Mouse (Mus musculus) gastrocnemius, adult 2 months (tissue): ENCODE measurements around the gene Gps1. TPM values are rescaled to one million over a fixed set of nuclear protein-coding genes. Genes with fewer than 3 reads are reported as not detected.
A peak's percentile ranks its signal among the peaks of the same experiment; 100 is the strongest.

Experiments used
- DNase-seq: peaks from one replicate; pipeline ENCODE4 v3.0.0; 2022
- H3K27ac ChIP-seq: fragments of 200-600 bp; 2 replicates; pipeline ENCODE4 v1.8.1; 2022; ENCODE audit warnings: mild to moderate bottlenecking
- H3K4me3 ChIP-seq: fragments of 200-600 bp; 2 replicates; pipeline ENCODE4 v1.8.1; 2022; ENCODE audit warnings: mild to moderate bottlenecking, moderate library complexity
- CTCF ChIP-seq: fragments of 200-600 bp; IDR thresholded peaks from 2 replicates; pipeline ENCODE4 v1.8.1; 2022; ENCODE audit warnings: antibody characterized with exemption, mild to moderate bottlenecking, moderate library complexity
- intact Hi-C: fragments of 180-260 bp; cut with DNase I; formaldehyde crosslinking; loops from one replicate; pipeline ENCODE4 v1.15.1; 2025
- total RNA-seq, 2 experiments: library from RNA; stranded (reverse); gene quantifications; 2 replicates each; pipeline ENCODE4 v1.2.3; 2021

Gene Gps1
- total RNA-seq, 2 experiments from 2014 or later = 57.9 to 65.2 TPM

- Histone ChIP-seq H3K4me3 (no peak overlapping the region), H3K27ac (no peak overlapping the region)
- DNase-seq = no peak
- intact Hi-C loops = no loop called here
- no peak for TF ChIP-seq CTCF
These were observed 8.6 kb downstream of the Gps1 start for GRCm38 (mm10) chr11:120792652-120793051.

- TF ChIP-seq CTCF = peak; percentile 13; the same call in 1 of the 2 replicates
- Histone ChIP-seq H3K27ac (peak within 1 kb of the TSS; percentile 95), H3K4me3 (peak within 1 kb of the TSS; percentile 77)
- DNase-seq = peak; percentile 97
- intact Hi-C loops = no loop called here
These were observed 11.9 kb downstream of the Gps1 start, which contains the start of gene Dus1l for GRCm38 (mm10) chr11:120795756-120796613. Gene Dus1l (minus strand): TSS chr11:120796403.

GRCm38 (mm10) chr11:120796614-120796946, 12.5 kb downstream of the Gps1 start:
- peak overlapping the region; percentile 77 for H3K4me3 ChIP-seq
- peak overlapping the region; percentile 95 for H3K27ac ChIP-seq
- TF ChIP-seq CTCF = no peak
- DNase-seq = no peak
- intact Hi-C loops = no loop called here

GRCm38 (mm10) chr11:120798244-120798643, 14.2 kb downstream of the Gps1 start:
- intact Hi-C loops = no loop called here
- TF ChIP-seq CTCF = no peak
- Histone ChIP-seq H3K27ac (no peak overlapping the region), H3K4me3 (no peak overlapping the region)
- DNase-seq = no peak

- Histone ChIP-seq H3K27ac (peak overlapping the region; percentile 86), H3K4me3 (peak overlapping the region; percentile 57)
- no peak for TF ChIP-seq CTCF
- DNase-seq = no peak
- intact Hi-C loops = no loop called here
These were observed 15.3 kb downstream of the Gps1 start for GRCm38 (mm10) chr11:120799316-120799890.

- intact Hi-C loops = no loop called here
- Histone ChIP-seq H3K4me3 (peak overlapping the region; percentile 57), H3K27ac (peak overlapping the region; percentile 86)
- TF ChIP-seq CTCF = peak; percentile 96
- peak; percentile 92 for DNase-seq
These were observed 16.2 kb downstream of the Gps1 start for GRCm38 (mm10) chr11:120800061-120800904.

- intact Hi-C loops = no loop called here
- DNase-seq = no peak
- no peak for TF ChIP-seq CTCF
- H3K4me3 ChIP-seq = no peak overlapping the region
- no peak overlapping the region for H3K27ac ChIP-seq
These were observed 20.2 kb downstream of the Gps1 start for GRCm38 (mm10) chr11:120804274-120804673.

GRCm38 (mm10) chr11:120804769-120805168, 20.7 kb downstream of the Gps1 start:
- DNase-seq = no peak
- intact Hi-C loops = no loop called here

GRCm38 (mm10) chr11:120805375-120806298, 21.6 kb downstream of the Gps1 start:
- TF ChIP-seq CTCF = no peak
- Histone ChIP-seq H3K27ac (no peak overlapping the region), H3K4me3 (no peak overlapping the region)
- intact Hi-C loops = no loop called here
- DNase-seq = no peak

More at GRCm38 (mm10) chr11:120804769-120805168, 20.7 kb downstream of the Gps1 start:
- H3K27ac ChIP-seq = no peak overlapping the region
- TF ChIP-seq CTCF = no peak
- no peak overlapping the region for H3K4me3 ChIP-seq

GRCm38 (mm10) chr11:120808010-120808409, 23.9 kb downstream of the Gps1 start:
- H3K4me3 ChIP-seq = no peak overlapping the region
- DNase-seq = no peak
- TF ChIP-seq CTCF = no peak
- no peak overlapping the region for H3K27ac ChIP-seq
- intact Hi-C loops = no loop called here

GRCm38 (mm10) chr11:120812068-120812467, 28.0 kb downstream of the Gps1 start:
- intact Hi-C loops = no loop called here
- DNase-seq = no peak
- H3K27ac ChIP-seq = no peak overlapping the region
- no peak overlapping the region for H3K4me3 ChIP-seq
- no peak for TF ChIP-seq CTCF

- intact Hi-C loops = no loop called here
- DNase-seq = no peak
- no peak overlapping the region for H3K4me3 ChIP-seq
These were observed 33.3 kb downstream of the Gps1 start for GRCm38 (mm10) chr11:120817358-120817757.

More at GRCm38 (mm10) chr11:120817358-120817757, 33.3 kb downstream of the Gps1 start:
- no peak overlapping the region for H3K27ac ChIP-seq
- no peak for TF ChIP-seq CTCF
